Mouse (Mus musculus): Measurements from ENCODE around the gene Igfbp4. TPM values are rescaled to one million over a fixed set of nuclear protein-coding genes. Genes with fewer than 3 reads are reported as not detected.

Gene Igfbp4
- 20.6 TPM for polyA plus RNA-seq (2017; shearing (Covaris generic))

GRCm38 (mm10) chr11:99041051-99041729 lies at the start of gene Igfbp4:
TSS of gene Igfbp4 (plus strand) at chr11:99041244.

GRCm38 (mm10) chr11:99023500-99024467 lies 17.3 kb upstream of the Igfbp4 start, which contains the start of gene Top2a:
TSS of gene Top2a (minus strand) at chr11:99024189.

GRCm38 (mm10) chr11:99089077-99089601 lies 48.1 kb downstream of the Igfbp4 start, which contains the start of gene Tns4:
TSS of gene Tns4 (minus strand) at chr11:99089306.

Other genes with a start within 250 kb of the Igfbp4 start
- 13.2 TPM for gene Msl1, start 245.7 kb upstream of the Igfbp4 start, polyA plus RNA-seq (2017; shearing (Covaris generic))
- 13.3 TPM for gene Casc3, start 236.3 kb upstream of the Igfbp4 start, polyA plus RNA-seq (2017; shearing (Covaris generic))
- gene Rapgefl1, start 204.5 kb upstream of the Igfbp4 start, polyA plus RNA-seq (2017; shearing (Covaris generic)), result 0.34 TPM
- 4.0 TPM for gene Wipf2, start 177.6 kb upstream of the Igfbp4 start, polyA plus RNA-seq (2017; shearing (Covaris generic))
- gene Cdc6, start 133.4 kb upstream of the Igfbp4 start, polyA plus RNA-seq (2017; shearing (Covaris generic)), result 6.7 TPM
- gene Rara, start 113.4 kb upstream of the Igfbp4 start, polyA plus RNA-seq (2017; shearing (Covaris generic)), result 48.0 TPM
- gene Gjd3, start 58.2 kb upstream of the Igfbp4 start, polyA plus RNA-seq (2017; shearing (Covaris generic)), result not detected
- 33.4 TPM for gene Top2a, start 17.1 kb upstream of the Igfbp4 start, polyA plus RNA-seq (2017; shearing (Covaris generic))
- gene Tns4, start 48.1 kb downstream of the Igfbp4 start, polyA plus RNA-seq (2017; shearing (Covaris generic)), result 0.13 TPM
- 390 TPM for gene Ccr7, start 113.8 kb downstream of the Igfbp4 start, polyA plus RNA-seq (2017; shearing (Covaris generic))
- gene Smarce1, start 189.8 kb downstream of the Igfbp4 start, polyA plus RNA-seq (2017; shearing (Covaris generic)), result 205 TPM
- 1.2 TPM for gene Krt222, start 202.8 kb downstream of the Igfbp4 start, polyA plus RNA-seq (2017; shearing (Covaris generic))
- gene Krt24, start 244.0 kb downstream of the Igfbp4 start, polyA plus RNA-seq (2017; shearing (Covaris generic)), result not detected

Data from activated CD4-positive, CD25-positive, alpha-beta regulatory T cell, adult 9 weeks (primary cell).